ENCODE assay signal across 10 mouse cellular contexts in the genomic region with DNA sequence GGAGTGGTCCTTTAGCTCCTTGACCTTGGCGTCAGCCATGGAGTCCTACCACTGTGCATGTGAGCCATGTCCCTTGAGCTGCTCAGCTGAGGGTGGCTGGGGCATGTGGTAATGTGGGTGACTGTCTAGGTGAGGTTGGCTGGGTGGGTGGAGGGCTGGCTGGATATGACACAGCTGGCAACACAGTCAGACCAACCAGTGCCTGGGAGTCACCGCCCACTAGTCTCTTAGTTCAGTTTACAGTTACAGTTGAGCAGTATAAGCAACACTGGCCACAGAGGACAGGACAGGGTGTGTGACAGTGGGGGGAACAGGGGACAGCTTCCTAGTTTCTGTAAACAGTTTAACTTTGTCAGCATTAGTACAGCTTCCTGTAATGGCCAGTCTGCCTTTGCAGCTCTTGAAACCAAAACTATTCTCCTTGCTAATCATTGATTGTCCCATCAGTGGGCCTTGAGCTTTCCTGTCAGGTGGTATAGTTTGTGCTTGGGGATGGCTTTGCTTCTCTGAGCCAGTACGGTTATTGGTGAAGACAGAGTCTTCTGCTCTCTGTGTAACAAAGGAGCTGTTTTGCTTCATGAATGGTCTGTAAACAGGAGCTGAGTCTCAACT. TPM values are rescaled to one million over a fixed set of nuclear protein-coding genes. Genes with fewer than 3 reads are reported as not detected.
DNase-seq lines count a peak whose midpoint lies in the region; ATAC-seq lines count a peak whose summit lies in the region.
"Had no signal": no experiment of that assay in that cellular context is flagged by ENCODE, and none has a peak within 500 bp of the region (broad histone marks: within the 10 kb centered on the region; RNA-seq: fewer than 3 reads in every experiment).

No protein-coding gene starts in this region.

- H3K9ac ChIP-seq in heart, embryonic 15.5 days = no peak overlapping the region
- no peak overlapping the region for H3K9ac ChIP-seq in intestine, embryonic 16.5 days (ENCODE audit: low read depth, low read length)

- no peaks in the 10 kb centered on the region for H3K27me3 ChIP-seq in heart, embryonic 15.5 days
- H3K27me3 ChIP-seq in intestine, embryonic 16.5 days (replicated peaks; ENCODE audit: control insufficient read depth, insufficient read depth, low read length) = no peaks in the 10 kb centered on the region

- 81% methylated on average over 3 of the region's 3 CpGs for WGBS in heart, embryonic 15.5 days
- WGBS in intestine, embryonic 16.5 days = 74% methylated on average over 3 of the region's 3 CpGs
- WGBS in macrophage (ENCODE audit: missing documents) = 35% methylated on average over 3 of the region's 3 CpGs

- H3K4me2 ChIP-seq in heart, embryonic 15.5 days = no peak overlapping the region
- H3K4me2 ChIP-seq in intestine, embryonic 16.5 days (ENCODE audit: low read depth, low read length) = no peak overlapping the region

- H3K9me3 ChIP-seq in heart, embryonic 15.5 days (replicated peaks) = no peaks in the 10 kb centered on the region
- no peaks in the 10 kb centered on the region for H3K9me3 ChIP-seq in intestine, embryonic 16.5 days (ENCODE audit: control insufficient read depth, low read length)

- no peak overlapping the region for H3K4me3 ChIP-seq in heart, embryonic 15.5 days
- H3K4me3 ChIP-seq in intestine, embryonic 16.5 days (ENCODE audit: low read length) = no peak overlapping the region
- H3K4me3 ChIP-seq in macrophage (ENCODE audit: inconsistent target) = no peak overlapping the region
- H3K4me3 ChIP-seq: myocyte had no signal

- no peak overlapping the region for H3K27ac ChIP-seq in heart, embryonic 15.5 days
- H3K27ac ChIP-seq in intestine, embryonic 16.5 days (ENCODE audit: low read length) = 0 out of 2 replicates have a peak overlapping the region, but pooled peaks have one; percentile 1
- peak overlapping the region; percentile 73 for H3K27ac ChIP-seq in macrophage

- peaks cover 100% of the 10 kb centered on the region for H3K79me2 ChIP-seq in macrophage (ENCODE audit: inconsistent target)

- ATAC-seq in heart, embryonic 15.5 days (replicated peaks; ENCODE audit: insufficient number of reproducible peaks, insufficient read depth, low FRiP score, low read depth) = 0 out of 2 replicates have a peak, but pooled peaks have one; percentile 18
- peak; percentile 30; the same call in 1 of the 2 replicates for ATAC-seq in intestine, embryonic 16.5 days

- peaks cover 63% of the 10 kb centered on the region for H3K4me1 ChIP-seq in heart, embryonic 15.5 days (replicated peaks)
- peaks cover 43% of the 10 kb centered on the region for H3K4me1 ChIP-seq in intestine, embryonic 16.5 days (ENCODE audit: control insufficient read depth, insufficient read depth, low read length)

- H3K36me3 ChIP-seq in heart, embryonic 15.5 days = peaks cover 9% of the 10 kb centered on the region; the same call in 1 of the 2 replicates
- H3K36me3 ChIP-seq in intestine, embryonic 16.5 days (ENCODE audit: control insufficient read depth, insufficient read depth, low read length) = peaks cover 3% of the 10 kb centered on the region; the same call in 1 of the 2 replicates
- H3K36me3 ChIP-seq in macrophage (ENCODE audit: inconsistent target) = peaks cover 31% of the 10 kb centered on the region; the same call in 1 of the 2 replicates

- DNase-seq in heart, adult 8-10 months (ENCODE audit: low spot score) = no peak
- peak; percentile 65 for DNase-seq in CD4-positive, CD25-positive, alpha-beta regulatory T cell, adult 2 months (ENCODE audit: low read depth, low spot score)
- DNase-seq in right cerebral cortex, postnatal 36 days (ENCODE audit: low spot score in 2 of 2) = no peak
- DNase-seq in right cerebral cortex, postnatal 14 days = no peak
- no peak for DNase-seq in right cerebral cortex, adult 18-20 months
- DNase-seq: cerebellum, postnatal 10 days had no signal

RNA-seq across cellular contexts. Expression of a gene that starts 6.5 kb away (rescaled TPM):
- 19.3 and 19.9 TPM in 2 replicates for polyA plus RNA-seq in heart, embryonic 15.5 days (2015; fragmentation: Nextera tagmentation; extraction: Ambion mirVana)
- 10 to 100 TPM; 25.4 to 29.3 (median 27.4) TPM for total RNA-seq in heart, adult 8-10 months (2022)
- 36.1 and 39.6 TPM in 2 replicates for polyA plus RNA-seq in intestine, embryonic 16.5 days (2015; fragmentation: Nextera tagmentation; extraction: Ambion mirVana)
- 100 to 1,000 TPM in 21 of 26 experiments, 10 to 100 TPM in 5; 69.8 to 341 (median 149) TPM for total RNA-seq in macrophage (2018; cell fraction: chromatin; rRNA removed)
- total RNA-seq in macrophage (2018; cell fraction: cytosol; rRNA removed) = 100 to 1,000 TPM; 138 to 379 (median 169) TPM
- 100 to 1,000 TPM; 113 to 469 (median 244) TPM for total RNA-seq in macrophage (2018; cell fraction: nucleus; rRNA removed)
- polyA plus RNA-seq in macrophage (2018) = 52.2 to 84.3 TPM (median 79.7 TPM) in 3 replicates

RNA-seq across cellular contexts. Expression of a gene that starts 44.6 kb away (rescaled TPM):
- 0.05 TPM in 1 of 2 replicates, not detected in the other for polyA plus RNA-seq in heart, embryonic 15.5 days (2015; fragmentation: Nextera tagmentation; extraction: Ambion mirVana)
- not detected for total RNA-seq in heart, adult 8-10 months (2022)
- not detected in 2 replicates for polyA plus RNA-seq in intestine, embryonic 16.5 days (2015; fragmentation: Nextera tagmentation; extraction: Ambion mirVana)
- 10 to 100 TPM in 16 of 26 experiments, 1 to 10 TPM in 10; 4.7 to 50.1 (median 11.3) TPM for total RNA-seq in macrophage (2018; cell fraction: chromatin; rRNA removed)
- total RNA-seq in macrophage (2018; cell fraction: cytosol; rRNA removed) = 1 to 10 TPM in 3 of 26 experiments, under 1 TPM in 23; 0.04 to 2.1 (median 0.42) TPM
- 10 to 100 TPM in 19 of 26 experiments, 1 to 10 TPM in 7; 5.1 to 42.5 (median 15.9) TPM for total RNA-seq in macrophage (2018; cell fraction: nucleus; rRNA removed)
- polyA plus RNA-seq in macrophage (2018) = 0.28 to 1.1 TPM (median 0.40 TPM) in 3 replicates
- polyA plus RNA-seq: myocyte had no signal

RNA-seq across cellular contexts. Expression of a gene that starts 56.6 kb away (rescaled TPM):
- polyA plus RNA-seq in heart, embryonic 15.5 days (2015; fragmentation: Nextera tagmentation; extraction: Ambion mirVana) = 33.0 and 36.2 TPM in 2 replicates
- total RNA-seq in heart, adult 8-10 months (2022) = 10 to 100 TPM; 45.2 to 56.6 (median 54.4) TPM
- 35.9 and 39.1 TPM in 2 replicates for polyA plus RNA-seq in intestine, embryonic 16.5 days (2015; fragmentation: Nextera tagmentation; extraction: Ambion mirVana)
- total RNA-seq in macrophage (2018; cell fraction: chromatin; rRNA removed) = 10 to 100 TPM; 25.6 to 95.9 (median 56.5) TPM
- total RNA-seq in macrophage (2018; cell fraction: cytosol; rRNA removed) = 10 to 100 TPM; 24.6 to 33.2 (median 29.0) TPM
- 10 to 100 TPM; 32.1 to 79.2 (median 45.3) TPM for total RNA-seq in macrophage (2018; cell fraction: nucleus; rRNA removed)
- polyA plus RNA-seq in macrophage (2018) = 22.7 to 28.5 TPM (median 22.9 TPM) in 3 replicates
